Mouse (Mus musculus) midbrain, embryonic 12.5 days (tissue): ENCODE measurements around the gene Eng. TPM values are rescaled to one million over a fixed set of nuclear protein-coding genes. Genes with fewer than 3 reads are reported as not detected.
A peak's percentile ranks its signal among the peaks of the same experiment; 100 is the strongest.

Experiments used
- ATAC-seq: fragments of 200-750 bp; cut with Nextera tagmentation; 2 replicates; pipeline ENCODE4 v1.8.0; 2017; ENCODE audit warnings: low read depth, moderate TSS enrichment, moderate library complexity; ENCODE audit not compliant: low FRiP score
- H3K27ac ChIP-seq: fragments of 300-500 bp; sonication (generic); replicated peaks from 2 replicates; pipeline ENCODE4 v1.5.1; 2016; ENCODE audit warnings: mild to moderate bottlenecking
- H3K27me3 ChIP-seq: fragments of 300-500 bp; sonication (generic); 2 replicates; pipeline ENCODE4 v1.6.1; 2016; ENCODE audit warnings: mild to moderate bottlenecking
- H3K36me3 ChIP-seq: fragments of 300-500 bp; sonication (generic); 2 replicates; pipeline ENCODE4 v1.6.1; 2016
- H3K4me1 ChIP-seq: fragments of 300-500 bp; sonication (generic); 2 replicates; pipeline ENCODE4 v1.6.1; 2016
- H3K4me2 ChIP-seq: fragments of 300-500 bp; sonication (generic); replicated peaks from 2 replicates; pipeline ENCODE4 v1.6.1; 2016; ENCODE audit warnings: mild to moderate bottlenecking, moderate library complexity
- H3K4me3 ChIP-seq: fragments of 300-500 bp; sonication (generic); 2 replicates; pipeline ENCODE4 v1.5.1; 2016; ENCODE audit warnings: mild to moderate bottlenecking
- H3K9ac ChIP-seq: fragments of 300-500 bp; sonication (generic); replicated peaks from 2 replicates; pipeline ENCODE4 v1.6.1; 2016; ENCODE audit warnings: mild to moderate bottlenecking, moderate library complexity
- H3K9me3 ChIP-seq: fragments of 300-500 bp; sonication (generic); 2 replicates; pipeline ENCODE4 v1.6.1; 2016; ENCODE audit warnings: mild to moderate bottlenecking
- WGBS: fragments of 180-500 bp; shearing (Covaris S2); methylation state at CpG from one replicate; pipeline ENCODE4 v1.1.7; 2016; 5-methylcytosine and 5-hydroxymethylcytosine counted together
- polyA plus RNA-seq: library from polyadenylated mRNA; unstranded; fragments of >200 nt; fragmentation: Nextera tagmentation; extraction: Ambion mirVana; gene quantifications from 2 replicates; pipeline ENCODE4 v1.2.1, GENCODE M21; 2016

Gene Eng
- polyA plus RNA-seq, 1 experiment from 2014 or later: 29.5 TPM

GRCm38 (mm10) chr2:32720053-32720452 is 73.7 kb downstream of the Eng start:
- no peaks in the 10 kb centered on the region for H3K36me3 ChIP-seq
- H3K9ac ChIP-seq: no peak overlapping the region
- H3K9me3 ChIP-seq: no peaks in the 10 kb centered on the region
- WGBS: 94% methylated on average over 3 of the region's 3 CpGs
- H3K27ac ChIP-seq: no peak overlapping the region
- no peak for ATAC-seq
- peaks cover 4% of the 10 kb centered on the region; the same call in 1 of the 2 replicates for H3K27me3 ChIP-seq
- H3K4me2 ChIP-seq: no peak overlapping the region
- no peak overlapping the region for H3K4me3 ChIP-seq
- peaks cover 9% of the 10 kb centered on the region for H3K4me1 ChIP-seq

GRCm38 (mm10) chr2:32720681-32721229 is 74.4 kb downstream of the Eng start, which contains the start of gene Sh2d3c:
Sh2d3c (plus strand) TSS chr2:32721055.
- no peak within 1 kb of the TSS for H3K27ac ChIP-seq
- 0 out of 2 replicates have a peak within 1 kb of the TSS, but pooled peaks have one; percentile 11 for H3K9ac ChIP-seq
- WGBS: 59% methylated on average over 8 of the region's 8 CpGs

GRCm38 (mm10) chr2:32722046-32722445 is 75.7 kb downstream of the Eng start:
- Histone ChIP-seq H3K27me3 (peaks cover 4% of the 10 kb centered on the region; the same call in 1 of the 2 replicates), H3K27ac (no peak overlapping the region), H3K4me2 (no peak overlapping the region), H3K9ac (no peak overlapping the region), H3K9me3 (no peaks in the 10 kb centered on the region), H3K4me3 (no peak overlapping the region), H3K36me3 (no peaks in the 10 kb centered on the region), H3K4me1 (peaks cover 9% of the 10 kb centered on the region)
- ATAC-seq: no peak
- 55% methylated on average over 6 of the region's 6 CpGs for WGBS

More at GRCm38 (mm10) chr2:32720681-32721229, 74.4 kb downstream of the Eng start, which contains the start of gene Sh2d3c:
- Histone ChIP-seq H3K4me3 (no peak within 1 kb of the TSS), H3K27me3 (peaks cover 4% of the 10 kb centered on the region; the same call in 1 of the 2 replicates), H3K9me3 (no peaks in the 10 kb centered on the region), H3K4me1 (peaks cover 9% of the 10 kb centered on the region), H3K4me2 (no peak within 1 kb of the TSS), H3K36me3 (no peaks in the 10 kb centered on the region)
- no peak for ATAC-seq

GRCm38 (mm10) chr2:32722581-32722980 is 76.2 kb downstream of the Eng start:
- no peaks in the 10 kb centered on the region for H3K36me3 ChIP-seq
- peaks cover 4% of the 10 kb centered on the region; the same call in 1 of the 2 replicates for H3K27me3 ChIP-seq
- WGBS: 90% methylated on average over 3 of the region's 3 CpGs

GRCm38 (mm10) chr2:32724149-32724548 is 77.8 kb downstream of the Eng start:
- Histone ChIP-seq H3K36me3 (no peaks in the 10 kb centered on the region), H3K4me2 (no peak overlapping the region), H3K27me3 (peaks cover 4% of the 10 kb centered on the region; the same call in 1 of the 2 replicates), H3K4me1 (peaks cover 7% of the 10 kb centered on the region), H3K9ac (no peak overlapping the region), H3K9me3 (no peaks in the 10 kb centered on the region), H3K4me3 (no peak overlapping the region), H3K27ac (no peak overlapping the region)
- no peak for ATAC-seq
- WGBS: 84% methylated on average over 4 of the region's 4 CpGs

More at GRCm38 (mm10) chr2:32722581-32722980, 76.2 kb downstream of the Eng start:
- peaks cover 11% of the 10 kb centered on the region for H3K4me1 ChIP-seq
- ATAC-seq: no peak
- H3K4me2 ChIP-seq: no peak overlapping the region
- H3K9me3 ChIP-seq: no peaks in the 10 kb centered on the region
- H3K4me3 ChIP-seq: no peak overlapping the region
- no peak overlapping the region for H3K27ac ChIP-seq
- no peak overlapping the region for H3K9ac ChIP-seq

GRCm38 (mm10) chr2:32724832-32725790 is 78.7 kb downstream of the Eng start:
- Histone ChIP-seq H3K9me3 (no peaks in the 10 kb centered on the region), H3K9ac (no peak overlapping the region), H3K4me3 (no peak overlapping the region), H3K36me3 (no peaks in the 10 kb centered on the region), H3K4me2 (no peak overlapping the region), H3K27me3 (peaks cover 4% of the 10 kb centered on the region; the same call in 1 of the 2 replicates), H3K27ac (no peak overlapping the region), H3K4me1 (peaks cover 7% of the 10 kb centered on the region)
- 81% methylated on average over 16 of the region's 16 CpGs for WGBS
- no peak for ATAC-seq

DNA sequence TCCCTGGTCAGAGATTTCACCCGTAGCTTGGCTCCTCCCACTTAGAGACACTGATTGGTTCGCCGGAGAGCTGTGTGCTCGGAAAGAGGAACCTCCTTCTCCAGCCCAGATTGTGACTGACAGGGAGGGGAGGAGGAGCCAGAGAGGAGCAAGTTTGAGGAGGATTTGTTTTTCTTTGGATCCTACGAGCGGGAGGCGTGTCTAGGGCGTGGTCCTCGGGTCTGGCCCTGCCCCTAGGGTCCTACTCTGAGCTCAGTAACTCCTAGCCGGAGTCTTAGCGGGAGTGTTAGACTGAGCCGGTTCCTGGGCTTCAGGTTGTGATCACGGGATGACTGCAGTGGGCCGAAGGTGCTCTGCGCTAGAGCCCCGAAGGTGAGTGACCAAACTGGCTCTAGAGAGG is 81.0 kb downstream of the Eng start:
- H3K27me3 ChIP-seq: no peaks in the 10 kb centered on the region
- H3K27ac ChIP-seq: no peak overlapping the region
- no peaks in the 10 kb centered on the region for H3K36me3 ChIP-seq

DNA sequence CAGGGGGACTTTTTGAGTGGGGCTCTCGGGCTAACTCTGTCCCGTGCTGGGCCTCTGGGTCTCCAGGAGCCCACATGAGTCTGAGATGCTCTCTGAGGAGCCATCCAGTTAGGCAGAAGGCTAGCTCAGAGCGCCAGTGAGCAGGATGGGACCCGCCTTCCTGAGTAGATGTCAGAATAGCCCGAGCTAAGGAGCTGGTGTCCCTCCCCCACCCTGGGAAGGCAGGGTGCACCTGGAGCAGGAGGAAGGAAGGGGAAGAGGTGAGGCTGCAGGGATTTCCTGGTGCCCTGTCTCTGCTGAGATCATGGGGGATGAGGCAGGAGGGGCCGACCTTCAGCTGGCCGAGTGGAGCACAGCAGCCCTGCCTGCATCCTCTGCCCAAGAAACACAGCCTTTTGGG is 82.1 kb downstream of the Eng start:
- H3K9ac ChIP-seq: no peak overlapping the region
- ATAC-seq: no peak
- 60% methylated on average over 7 of the region's 7 CpGs for WGBS
- no peak overlapping the region for H3K27ac ChIP-seq
- H3K9me3 ChIP-seq: no peaks in the 10 kb centered on the region
- H3K36me3 ChIP-seq: no peaks in the 10 kb centered on the region
- no peak overlapping the region for H3K4me2 ChIP-seq
- peak overlapping the region; percentile 31; the same call in 1 of the 2 replicates for H3K4me3 ChIP-seq
- peaks cover 3% of the 10 kb centered on the region; the same call in 1 of the 2 replicates for H3K4me1 ChIP-seq
- no peaks in the 10 kb centered on the region for H3K27me3 ChIP-seq

More for the DNA sequence above, 81.0 kb downstream of the Eng start:
- peak overlapping the region; percentile 52 for H3K4me2 ChIP-seq
- ATAC-seq: peak; percentile 94
- 0 out of 2 replicates have a peak overlapping the region, but pooled peaks have one; percentile 34 for H3K9ac ChIP-seq
- peak overlapping the region; percentile 31 for H3K4me3 ChIP-seq
- WGBS: 1% methylated on average over 16 of the region's 16 CpGs
- H3K9me3 ChIP-seq: no peaks in the 10 kb centered on the region
- peaks cover 3% of the 10 kb centered on the region; the same call in 1 of the 2 replicates for H3K4me1 ChIP-seq

DNA sequence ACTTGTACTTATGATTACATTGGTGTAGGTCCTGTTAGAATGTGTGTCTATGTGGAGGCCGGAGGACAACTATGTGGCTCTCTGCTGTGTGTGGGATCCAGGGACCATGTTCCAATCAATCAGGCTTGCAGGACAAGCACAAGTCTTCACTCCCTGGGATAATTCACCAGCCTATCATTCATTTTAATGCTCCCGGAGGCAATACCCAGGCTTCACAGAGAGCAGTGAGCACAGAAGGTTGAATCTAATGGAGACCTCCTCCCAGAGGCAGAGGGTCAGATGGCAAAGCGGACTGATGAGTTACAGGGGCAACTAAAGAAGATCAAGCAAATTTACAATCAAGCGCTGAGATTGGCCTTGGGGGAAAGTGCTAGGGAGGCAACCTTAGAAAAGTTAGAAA is 83.2 kb downstream of the Eng start:
- WGBS: 85% methylated on average over 4 of the region's 4 CpGs
- no peak overlapping the region for H3K4me3 ChIP-seq
- H3K4me1 ChIP-seq: peaks cover 6% of the 10 kb centered on the region; the same call in 1 of the 2 replicates
- H3K4me2 ChIP-seq: no peak overlapping the region
- no peaks in the 10 kb centered on the region for H3K27me3 ChIP-seq
- no peaks in the 10 kb centered on the region for H3K9me3 ChIP-seq
- no peaks in the 10 kb centered on the region for H3K36me3 ChIP-seq
- ATAC-seq: no peak
- H3K9ac ChIP-seq: no peak overlapping the region
- H3K27ac ChIP-seq: no peak overlapping the region

- Histone ChIP-seq H3K9ac (no peak overlapping the region), H3K36me3 (no peaks in the 10 kb centered on the region), H3K27ac (no peak overlapping the region), H3K4me2 (no peak overlapping the region), H3K27me3 (no peaks in the 10 kb centered on the region), H3K4me1 (peaks cover 9% of the 10 kb centered on the region; the same call in 1 of the 2 replicates), H3K9me3 (no peaks in the 10 kb centered on the region), H3K4me3 (no peak overlapping the region)
- 56% methylated on average over 11 of the region's 11 CpGs for WGBS
- ATAC-seq: no peak
These were observed 84.5 kb downstream of the Eng start for GRCm38 (mm10) chr2:32730854-32731253.

GRCm38 (mm10) chr2:32731911-32732310 is 85.5 kb downstream of the Eng start:
- Histone ChIP-seq H3K4me1 (peaks cover 9% of the 10 kb centered on the region; the same call in 1 of the 2 replicates), H3K27ac (no peak overlapping the region), H3K4me2 (no peak overlapping the region), H3K9ac (no peak overlapping the region), H3K9me3 (no peaks in the 10 kb centered on the region), H3K27me3 (no peaks in the 10 kb centered on the region), H3K36me3 (no peaks in the 10 kb centered on the region), H3K4me3 (no peak overlapping the region)
- 80% methylated on average over 4 of the region's 4 CpGs for WGBS
- ATAC-seq: no peak
